Mouse (Mus musculus): ENCODE measurements around the gene Dnmt3a. TPM values are rescaled to one million over a fixed set of nuclear protein-coding genes. Genes with fewer than 3 reads are reported as not detected.
A peak's percentile ranks its signal among the peaks of the same experiment; 100 is the strongest.

Gene Dnmt3a
- polyA plus RNA-seq, 1 experiment from 2014 or later = 53.8 TPM

GRCm38 (mm10) chr12:3850165-3850564 is 44.4 kb downstream of the Dnmt3a start:
- Histone ChIP-seq H3K4me2 (ENCODE audit: low read depth, low read length) (no peak overlapping the region), H3K36me3 (ENCODE audit: control insufficient read depth, insufficient read depth, low read length) (peaks cover 13% of the 10 kb centered on the region), H3K27ac (ENCODE audit: low read length) (peak overlapping the region; percentile 54), H3K27me3 (replicated peaks; ENCODE audit: control insufficient read depth, insufficient read depth, low read length) (no peaks in the 10 kb centered on the region), H3K4me1 (ENCODE audit: control insufficient read depth, insufficient read depth, low read length) (peaks cover 14% of the 10 kb centered on the region), H3K9me3 (ENCODE audit: control insufficient read depth, low read length) (no peaks in the 10 kb centered on the region), H3K9ac (ENCODE audit: low read depth, low read length) (peak overlapping the region; percentile 19; the same call in 1 of the 2 replicates), H3K4me3 (ENCODE audit: low read length) (no peak overlapping the region)
- no peak for ATAC-seq
- WGBS = 31% methylated on average over 5 of the region's 5 CpGs

- ATAC-seq = no peak
- Histone ChIP-seq H3K27ac (ENCODE audit: low read length) (no peak overlapping the region), H3K36me3 (ENCODE audit: control insufficient read depth, insufficient read depth, low read length) (peaks cover 13% of the 10 kb centered on the region), H3K27me3 (replicated peaks; ENCODE audit: control insufficient read depth, insufficient read depth, low read length) (no peaks in the 10 kb centered on the region), H3K4me2 (ENCODE audit: low read depth, low read length) (no peak overlapping the region), H3K4me3 (ENCODE audit: low read length) (no peak overlapping the region), H3K9ac (ENCODE audit: low read depth, low read length) (no peak overlapping the region), H3K4me1 (ENCODE audit: control insufficient read depth, insufficient read depth, low read length) (peaks cover 20% of the 10 kb centered on the region), H3K9me3 (ENCODE audit: control insufficient read depth, low read length) (no peaks in the 10 kb centered on the region)
- WGBS = 51% methylated on average over 6 of the region's 6 CpGs
Measured at GRCm38 (mm10) chr12:3850731-3851130, 44.9 kb downstream of the Dnmt3a start.

- no peak overlapping the region for H3K27ac ChIP-seq (ENCODE audit: low read length)
Measured at GRCm38 (mm10) chr12:3851179-3851578, 45.4 kb downstream of the Dnmt3a start.

GRCm38 (mm10) chr12:3852521-3852920 is 46.7 kb downstream of the Dnmt3a start:
- 58% methylated on average over 5 of the region's 5 CpGs for WGBS
- no peak overlapping the region for H3K27ac ChIP-seq (ENCODE audit: low read length)
- H3K9ac ChIP-seq (ENCODE audit: low read depth, low read length) = no peak overlapping the region
- H3K4me1 ChIP-seq (ENCODE audit: control insufficient read depth, insufficient read depth, low read length) = peaks cover 29% of the 10 kb centered on the region
- peaks cover 13% of the 10 kb centered on the region for H3K36me3 ChIP-seq (ENCODE audit: control insufficient read depth, insufficient read depth, low read length)
- no peak overlapping the region for H3K4me3 ChIP-seq (ENCODE audit: low read length)
- no peak for ATAC-seq
- H3K27me3 ChIP-seq (replicated peaks; ENCODE audit: control insufficient read depth, insufficient read depth, low read length) = no peaks in the 10 kb centered on the region
- H3K9me3 ChIP-seq (ENCODE audit: control insufficient read depth, low read length) = no peaks in the 10 kb centered on the region
- no peak overlapping the region for H3K4me2 ChIP-seq (ENCODE audit: low read depth, low read length)

More at GRCm38 (mm10) chr12:3851179-3851578, 45.4 kb downstream of the Dnmt3a start:
- Histone ChIP-seq H3K4me3 (ENCODE audit: low read length) (no peak overlapping the region), H3K4me2 (ENCODE audit: low read depth, low read length) (no peak overlapping the region), H3K36me3 (ENCODE audit: control insufficient read depth, insufficient read depth, low read length) (peaks cover 13% of the 10 kb centered on the region), H3K4me1 (ENCODE audit: control insufficient read depth, insufficient read depth, low read length) (peaks cover 24% of the 10 kb centered on the region), H3K9me3 (ENCODE audit: control insufficient read depth, low read length) (no peaks in the 10 kb centered on the region), H3K27me3 (replicated peaks; ENCODE audit: control insufficient read depth, insufficient read depth, low read length) (no peaks in the 10 kb centered on the region), H3K9ac (ENCODE audit: low read depth, low read length) (no peak overlapping the region)
- WGBS = 80% methylated on average over 4 of the region's 4 CpGs
- ATAC-seq = no peak

- H3K27ac ChIP-seq (ENCODE audit: low read length) = no peak overlapping the region
- H3K4me2 ChIP-seq (ENCODE audit: low read depth, low read length) = no peak overlapping the region
- H3K4me1 ChIP-seq (ENCODE audit: control insufficient read depth, insufficient read depth, low read length) = peaks cover 41% of the 10 kb centered on the region
- no peaks in the 10 kb centered on the region for H3K9me3 ChIP-seq (ENCODE audit: control insufficient read depth, low read length)
- no peak overlapping the region for H3K4me3 ChIP-seq (ENCODE audit: low read length)
- H3K36me3 ChIP-seq (ENCODE audit: control insufficient read depth, insufficient read depth, low read length) = peaks cover 10% of the 10 kb centered on the region
- ATAC-seq = no peak
- no peaks in the 10 kb centered on the region for H3K27me3 ChIP-seq (replicated peaks; ENCODE audit: control insufficient read depth, insufficient read depth, low read length)
- no peak overlapping the region for H3K9ac ChIP-seq (ENCODE audit: low read depth, low read length)
- 67% methylated on average over 4 of the region's 4 CpGs for WGBS
Measured at GRCm38 (mm10) chr12:3854419-3854818, 48.6 kb downstream of the Dnmt3a start.

- peaks cover 3% of the 10 kb centered on the region; the same call in 1 of the 2 replicates for H3K36me3 ChIP-seq (ENCODE audit: control insufficient read depth, insufficient read depth, low read length)
- H3K4me2 ChIP-seq (ENCODE audit: low read depth, low read length) = no peak overlapping the region
- no peaks in the 10 kb centered on the region for H3K9me3 ChIP-seq (ENCODE audit: control insufficient read depth, low read length)
- no peaks in the 10 kb centered on the region for H3K27me3 ChIP-seq (replicated peaks; ENCODE audit: control insufficient read depth, insufficient read depth, low read length)
- H3K9ac ChIP-seq (ENCODE audit: low read depth, low read length) = peak overlapping the region; percentile 48
- H3K4me3 ChIP-seq (ENCODE audit: low read length) = no peak overlapping the region
- ATAC-seq = peak; percentile 72
- WGBS = 30% methylated on average over 7 of the region's 7 CpGs
- H3K27ac ChIP-seq (ENCODE audit: low read length) = peak overlapping the region; percentile 82
- peaks cover 41% of the 10 kb centered on the region for H3K4me1 ChIP-seq (ENCODE audit: control insufficient read depth, insufficient read depth, low read length)
Measured at GRCm38 (mm10) chr12:3855762-3856501, 50.1 kb downstream of the Dnmt3a start.

- Histone ChIP-seq H3K27ac (ENCODE audit: low read length) (no peak overlapping the region), H3K27me3 (replicated peaks; ENCODE audit: control insufficient read depth, insufficient read depth, low read length) (no peaks in the 10 kb centered on the region), H3K9me3 (ENCODE audit: control insufficient read depth, low read length) (no peaks in the 10 kb centered on the region), H3K4me1 (ENCODE audit: control insufficient read depth, insufficient read depth, low read length) (peaks cover 41% of the 10 kb centered on the region), H3K4me2 (ENCODE audit: low read depth, low read length) (no peak overlapping the region), H3K9ac (ENCODE audit: low read depth, low read length) (no peak overlapping the region), H3K36me3 (ENCODE audit: control insufficient read depth, insufficient read depth, low read length) (0 out of 2 replicates have a peak, but pooled peaks cover 4% of the 10 kb centered on the region), H3K4me3 (ENCODE audit: low read length) (no peak overlapping the region)
- ATAC-seq = no peak
- WGBS = 84% methylated on average over 2 of the region's 2 CpGs
Measured at GRCm38 (mm10) chr12:3856748-3857147, 50.9 kb downstream of the Dnmt3a start.

- H3K4me1 ChIP-seq (ENCODE audit: control insufficient read depth, insufficient read depth, low read length) = peaks cover 41% of the 10 kb centered on the region
- H3K27ac ChIP-seq (ENCODE audit: low read length) = no peak overlapping the region
- H3K36me3 ChIP-seq (ENCODE audit: control insufficient read depth, insufficient read depth, low read length) = 0 out of 2 replicates have a peak, but pooled peaks cover 4% of the 10 kb centered on the region
- H3K9ac ChIP-seq (ENCODE audit: low read depth, low read length) = no peak overlapping the region
- H3K27me3 ChIP-seq (replicated peaks; ENCODE audit: control insufficient read depth, insufficient read depth, low read length) = no peaks in the 10 kb centered on the region
- H3K9me3 ChIP-seq (ENCODE audit: control insufficient read depth, low read length) = no peaks in the 10 kb centered on the region
- H3K4me2 ChIP-seq (ENCODE audit: low read depth, low read length) = no peak overlapping the region
- WGBS = 68% methylated on average over 3 of the region's 3 CpGs
- H3K4me3 ChIP-seq (ENCODE audit: low read length) = no peak overlapping the region
- ATAC-seq = no peak
Measured at GRCm38 (mm10) chr12:3857231-3857630, 51.4 kb downstream of the Dnmt3a start.

- H3K27ac ChIP-seq (ENCODE audit: low read length) = no peak overlapping the region
- no peaks in the 10 kb centered on the region for H3K9me3 ChIP-seq (ENCODE audit: control insufficient read depth, low read length)
- WGBS = 74% methylated on average over 9 of the region's 9 CpGs
- H3K4me1 ChIP-seq (ENCODE audit: control insufficient read depth, insufficient read depth, low read length) = peaks cover 41% of the 10 kb centered on the region
- H3K4me3 ChIP-seq (ENCODE audit: low read length) = no peak overlapping the region
- no peak overlapping the region for H3K4me2 ChIP-seq (ENCODE audit: low read depth, low read length)
- no peak overlapping the region for H3K9ac ChIP-seq (ENCODE audit: low read depth, low read length)
- no peaks in the 10 kb centered on the region for H3K27me3 ChIP-seq (replicated peaks; ENCODE audit: control insufficient read depth, insufficient read depth, low read length)
- H3K36me3 ChIP-seq (ENCODE audit: control insufficient read depth, insufficient read depth, low read length) = 0 out of 2 replicates have a peak, but pooled peaks cover 4% of the 10 kb centered on the region
- ATAC-seq = no peak
Measured at GRCm38 (mm10) chr12:3857773-3858172, 52.0 kb downstream of the Dnmt3a start.
